Mouse (Mus musculus): ENCODE results near the gene Gm49322. TPM values are rescaled to one million over a fixed set of nuclear protein-coding genes. Genes with fewer than 3 reads are reported as not detected.

The Gm49322 gene
- polyA plus RNA-seq, 1 experiment from 2014 or later: 2.1 TPM

DNA sequence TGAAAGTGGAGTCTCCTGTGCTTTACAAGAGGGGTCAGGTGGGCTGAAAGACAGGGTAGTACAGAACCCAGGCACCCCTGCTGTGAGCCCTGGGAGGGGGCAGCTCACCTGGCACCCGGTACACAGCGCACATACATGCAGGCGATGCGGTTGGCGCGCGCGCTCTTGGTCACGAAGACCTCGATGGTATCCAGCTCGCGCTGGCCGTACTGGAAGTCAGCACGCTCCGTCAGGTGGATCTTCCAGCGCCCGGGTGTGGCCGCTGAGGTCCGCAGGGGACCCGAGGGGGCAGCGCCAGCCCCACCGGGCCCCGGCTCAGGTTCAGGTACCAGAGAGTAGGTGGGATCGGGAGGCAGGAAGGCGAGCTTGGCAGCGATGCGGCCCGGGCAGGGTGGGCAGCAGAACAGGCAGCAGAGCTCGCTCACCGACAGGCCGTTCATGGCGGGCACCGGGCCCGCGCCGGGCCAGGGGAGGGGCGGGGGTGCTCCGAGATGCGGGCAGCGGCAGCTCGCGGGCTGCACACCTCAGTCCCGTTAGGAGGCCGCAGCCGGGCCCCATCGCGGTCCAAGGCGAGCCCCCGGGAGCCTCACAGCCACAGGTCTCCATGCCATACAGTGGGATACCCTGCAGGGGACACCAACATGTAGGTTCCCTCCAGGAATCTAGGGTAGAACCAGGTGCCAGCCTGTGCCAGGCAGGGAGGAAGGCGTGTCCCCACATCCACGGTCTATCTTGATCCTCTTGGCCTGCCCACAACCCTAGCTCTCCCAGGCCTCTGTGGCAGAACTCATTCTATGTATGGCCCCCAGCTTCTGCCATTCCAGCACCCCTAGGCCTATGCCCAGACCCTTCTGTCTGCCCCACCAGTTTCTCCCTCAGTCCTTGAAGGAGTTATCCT, 19.2 kb upstream of the Gm49322 start:
- H3K36me3 ChIP-seq (ENCODE audit: control insufficient read depth, insufficient read depth, low read length): peaks cover 10% of the 10 kb centered on the region
- H3K4me3 ChIP-seq (ENCODE audit: low read depth, low read length): 0 out of 2 replicates have a peak overlapping the region, but pooled peaks have one; percentile 3
- H3K4me2 ChIP-seq (ENCODE audit: low read depth, severe bottlenecking): peak overlapping the region; percentile 7
- peaks cover 13% of the 10 kb centered on the region for H3K4me1 ChIP-seq (ENCODE audit: control insufficient read depth, insufficient read depth, low read length)
- no peaks in the 10 kb centered on the region for H3K27me3 ChIP-seq (ENCODE audit: control insufficient read depth, insufficient read depth, low read length)
- WGBS: 94% methylated on average over 45 of the region's 51 CpGs
- peak overlapping the region; percentile 68; the same call in 1 of the 2 replicates for H3K27ac ChIP-seq (replicated peaks; ENCODE audit: low read depth, low read length)
- DNase-seq (ENCODE audit: low spot score): no peak
- no peak for ATAC-seq (ENCODE audit: insufficient number of reproducible peaks, low FRiP score, low TSS enrichment, low read depth)
- H3K9me3 ChIP-seq (ENCODE audit: control insufficient read depth, low read length): no peaks in the 10 kb centered on the region
- no peak overlapping the region; the same call in 1 of the 2 replicates for H3K9ac ChIP-seq (ENCODE audit: low read length)

- Histone ChIP-seq H3K4me3 (ENCODE audit: low read depth, low read length) (no peak overlapping the region), H3K4me2 (ENCODE audit: low read depth, severe bottlenecking) (no peak overlapping the region), H3K4me1 (ENCODE audit: control insufficient read depth, insufficient read depth, low read length) (peaks cover 13% of the 10 kb centered on the region), H3K36me3 (ENCODE audit: control insufficient read depth, insufficient read depth, low read length) (peaks cover 10% of the 10 kb centered on the region), H3K9me3 (ENCODE audit: control insufficient read depth, low read length) (no peaks in the 10 kb centered on the region), H3K27ac (replicated peaks; ENCODE audit: low read depth, low read length) (peak overlapping the region; percentile 68; the same call in 1 of the 2 replicates), H3K9ac (ENCODE audit: low read length) (no peak overlapping the region), H3K27me3 (ENCODE audit: control insufficient read depth, insufficient read depth, low read length) (no peaks in the 10 kb centered on the region)
- 58% methylated on average over 3 of the region's 4 CpGs for WGBS
- ATAC-seq (ENCODE audit: insufficient number of reproducible peaks, low FRiP score, low TSS enrichment, low read depth) (no peak), DNase-seq (ENCODE audit: low spot score) (no peak)
Observed at GRCm38 (mm10) chr10:80587305-80587657, 18.5 kb upstream of the Gm49322 start.

- Histone ChIP-seq H3K36me3 (ENCODE audit: control insufficient read depth, insufficient read depth, low read length) (peaks cover 7% of the 10 kb centered on the region), H3K27me3 (ENCODE audit: control insufficient read depth, insufficient read depth, low read length) (no peaks in the 10 kb centered on the region), H3K9ac (ENCODE audit: low read length) (peak overlapping the region; percentile 82), H3K4me1 (ENCODE audit: control insufficient read depth, insufficient read depth, low read length) (peaks cover 13% of the 10 kb centered on the region), H3K4me2 (ENCODE audit: low read depth, severe bottlenecking) (peak overlapping the region; percentile 78), H3K9me3 (ENCODE audit: control insufficient read depth, low read length) (no peaks in the 10 kb centered on the region), H3K4me3 (ENCODE audit: low read depth, low read length) (peak overlapping the region; percentile 82), H3K27ac (replicated peaks; ENCODE audit: low read depth, low read length) (no peak overlapping the region)
- WGBS: 21% methylated on average over 12 of the region's 12 CpGs
- no peak for ATAC-seq (ENCODE audit: insufficient number of reproducible peaks, low FRiP score, low TSS enrichment, low read depth)
- no peak for DNase-seq (ENCODE audit: low spot score)
Observed at GRCm38 (mm10) chr10:80589127-80589878, 16.5 kb upstream of the Gm49322 start.

DNA sequence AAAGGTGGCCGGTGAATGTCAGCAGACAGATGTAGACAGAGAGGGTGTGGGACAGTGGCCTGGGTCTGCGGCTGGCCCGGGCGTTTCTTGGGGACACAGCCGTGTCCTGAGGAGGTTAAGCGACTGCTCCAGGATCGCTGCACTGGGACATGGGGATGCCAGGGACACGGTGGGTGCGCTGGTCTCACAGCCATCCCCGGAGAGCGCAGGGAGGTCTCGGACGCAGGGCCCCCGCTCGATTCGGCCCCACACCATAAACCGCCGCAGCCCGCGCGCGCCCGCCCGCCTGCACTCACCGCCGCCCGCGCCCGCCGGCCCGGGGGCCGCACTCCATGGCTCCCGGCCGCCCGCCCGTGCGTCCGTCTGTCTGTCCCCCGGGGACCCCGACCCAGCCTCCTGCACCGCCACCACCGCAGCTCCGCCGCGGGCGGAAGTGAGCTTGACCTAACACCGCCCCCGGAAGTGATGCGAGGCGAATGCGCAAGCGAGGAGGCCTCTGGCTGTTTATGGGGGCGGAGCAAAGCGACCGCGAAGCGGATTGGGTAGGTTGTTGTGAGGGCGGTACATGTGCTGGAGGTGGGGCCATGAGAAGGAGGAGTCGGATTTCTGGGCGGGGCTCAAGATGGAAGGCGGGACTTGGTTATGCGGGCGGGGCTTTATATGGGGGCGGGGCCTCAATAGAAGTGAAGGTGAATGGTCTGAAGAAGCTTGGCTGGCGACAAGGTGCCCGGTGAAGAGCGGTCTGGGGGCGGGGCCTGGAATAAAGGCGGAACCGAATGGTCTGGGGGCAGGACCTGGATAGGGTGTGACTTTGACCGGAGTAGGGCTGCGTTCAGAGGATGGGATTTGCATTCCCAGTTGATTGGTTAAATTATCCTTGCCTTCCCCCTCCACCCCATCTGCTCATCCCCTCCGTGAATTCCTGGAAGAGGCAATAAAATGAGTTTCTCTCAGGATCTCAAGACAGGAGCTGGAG, 15.7 kb upstream of the Gm49322 start, which contains the start of gene Abhd17a:
Gene Abhd17a, minus strand, starts transcription at position 463 of the 976 bp plus-strand sequence.
- under 1% methylated on average over 68 of the region's 73 CpGs for WGBS
- peak; percentile 93 for ATAC-seq (ENCODE audit: insufficient number of reproducible peaks, low FRiP score, low TSS enrichment, low read depth)
- peak; percentile 97 for DNase-seq (ENCODE audit: low spot score)

GRCm38 (mm10) chr10:80596318-80596717, 9.5 kb upstream of the Gm49322 start:
- Histone ChIP-seq H3K27ac (replicated peaks; ENCODE audit: low read depth, low read length) (no peak overlapping the region), H3K36me3 (ENCODE audit: control insufficient read depth, insufficient read depth, low read length) (no peaks in the 10 kb centered on the region), H3K9ac (ENCODE audit: low read length) (no peak overlapping the region), H3K4me2 (ENCODE audit: low read depth, severe bottlenecking) (no peak overlapping the region), H3K27me3 (ENCODE audit: control insufficient read depth, insufficient read depth, low read length) (no peaks in the 10 kb centered on the region), H3K4me1 (ENCODE audit: control insufficient read depth, insufficient read depth, low read length) (no peaks in the 10 kb centered on the region), H3K9me3 (ENCODE audit: control insufficient read depth, low read length) (no peaks in the 10 kb centered on the region), H3K4me3 (ENCODE audit: low read depth, low read length) (no peak overlapping the region)
- DNase-seq (ENCODE audit: low spot score) (no peak), ATAC-seq (ENCODE audit: insufficient number of reproducible peaks, low FRiP score, low TSS enrichment, low read depth) (no peak)
- 43% methylated on average over 4 of the region's 4 CpGs for WGBS

More for the DNA sequence above, 15.7 kb upstream of the Gm49322 start, which contains the start of gene Abhd17a:
- Histone ChIP-seq H3K4me3 (ENCODE audit: low read depth, low read length) (peak within 1 kb of the TSS; percentile 82), H3K27ac (replicated peaks; ENCODE audit: low read depth, low read length) (0 out of 2 replicates have a peak within 1 kb of the TSS, but pooled peaks have one; percentile 52), H3K4me2 (ENCODE audit: low read depth, severe bottlenecking) (peak within 1 kb of the TSS; percentile 78), H3K4me1 (ENCODE audit: control insufficient read depth, insufficient read depth, low read length) (peaks cover 10% of the 10 kb centered on the region), H3K9ac (ENCODE audit: low read length) (peak within 1 kb of the TSS; percentile 82), H3K27me3 (ENCODE audit: control insufficient read depth, insufficient read depth, low read length) (no peaks in the 10 kb centered on the region), H3K36me3 (ENCODE audit: control insufficient read depth, insufficient read depth, low read length) (peaks cover 7% of the 10 kb centered on the region), H3K9me3 (ENCODE audit: control insufficient read depth, low read length) (no peaks in the 10 kb centered on the region)

DNA sequence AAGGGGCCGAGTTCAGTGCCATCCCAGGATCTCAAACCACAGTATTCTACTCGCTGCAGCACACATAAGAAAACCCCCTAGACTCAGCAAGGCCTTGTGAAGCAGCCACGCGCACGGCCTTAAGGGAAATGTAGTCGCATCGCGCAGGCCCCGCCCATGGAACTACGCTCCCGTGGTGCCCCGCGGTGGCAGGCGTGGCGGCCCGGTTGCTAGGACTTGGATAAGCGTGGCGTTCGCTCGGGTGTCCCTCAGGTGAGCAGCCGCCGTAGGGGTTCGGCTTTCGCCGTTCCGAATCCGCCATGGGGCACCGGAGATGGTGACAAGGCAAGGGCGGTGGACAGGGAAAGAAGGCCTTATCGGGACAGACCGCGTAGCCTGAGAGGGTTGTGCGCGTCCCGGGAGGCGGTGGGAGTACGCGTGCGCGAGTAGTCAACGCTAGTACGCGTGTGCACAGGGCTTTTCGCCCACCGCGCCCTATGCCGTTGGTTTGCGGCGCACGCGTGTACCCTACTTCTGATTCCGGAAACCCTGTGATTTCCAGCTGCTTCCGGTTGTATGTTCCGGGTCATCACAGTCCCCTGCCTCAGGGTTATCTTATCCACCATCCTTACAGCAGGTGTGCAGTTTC, 3.0 kb upstream of the Gm49322 start, which contains the start of the genes Scamp4 and Adat3:
Gene Scamp4, plus strand, starts transcription at position 175 of the 628 bp plus-strand sequence.
Gene Adat3, plus strand, starts transcription at position 183 of the 628 bp plus-strand sequence.
- H3K27ac ChIP-seq (replicated peaks; ENCODE audit: low read depth, low read length): peak within 1 kb of the TSS; percentile 73
- WGBS: under 1% methylated on average over 54 of the region's 54 CpGs
- peak within 1 kb of the TSS; percentile 90 for H3K4me2 ChIP-seq (ENCODE audit: low read depth, severe bottlenecking)
- H3K27me3 ChIP-seq (ENCODE audit: control insufficient read depth, insufficient read depth, low read length): no peaks in the 10 kb centered on the region
- peaks cover 11% of the 10 kb centered on the region for H3K4me1 ChIP-seq (ENCODE audit: control insufficient read depth, insufficient read depth, low read length)
- H3K9me3 ChIP-seq (ENCODE audit: control insufficient read depth, low read length): no peaks in the 10 kb centered on the region
- H3K4me3 ChIP-seq (ENCODE audit: low read depth, low read length): peak within 1 kb of the TSS; percentile 71
- DNase-seq (ENCODE audit: low spot score) (peak; percentile 94), ATAC-seq (ENCODE audit: insufficient number of reproducible peaks, low FRiP score, low TSS enrichment, low read depth) (peak; percentile 91)
- peak within 1 kb of the TSS; percentile 53 for H3K9ac ChIP-seq (ENCODE audit: low read length)
- peaks cover 9% of the 10 kb centered on the region for H3K36me3 ChIP-seq (ENCODE audit: control insufficient read depth, insufficient read depth, low read length)

GRCm38 (mm10) chr10:80603364-80603763, 2.5 kb upstream of the Gm49322 start:
- Histone ChIP-seq H3K4me1 (ENCODE audit: control insufficient read depth, insufficient read depth, low read length) (peaks cover 11% of the 10 kb centered on the region), H3K27ac (replicated peaks; ENCODE audit: low read depth, low read length) (peak overlapping the region; percentile 73; the same call in 1 of the 2 replicates), H3K36me3 (ENCODE audit: control insufficient read depth, insufficient read depth, low read length) (peaks cover 11% of the 10 kb centered on the region), H3K9me3 (ENCODE audit: control insufficient read depth, low read length) (no peaks in the 10 kb centered on the region), H3K9ac (ENCODE audit: low read length) (peak overlapping the region; percentile 53), H3K4me3 (ENCODE audit: low read depth, low read length) (peak overlapping the region; percentile 71), H3K27me3 (ENCODE audit: control insufficient read depth, insufficient read depth, low read length) (no peaks in the 10 kb centered on the region), H3K4me2 (ENCODE audit: low read depth, severe bottlenecking) (peak overlapping the region; percentile 90)
- 34% methylated on average over 7 of the region's 7 CpGs for WGBS
- ATAC-seq (ENCODE audit: insufficient number of reproducible peaks, low FRiP score, low TSS enrichment, low read depth): 0 out of 2 replicates have a peak, but pooled peaks have one; percentile 0
- no peak for DNase-seq (ENCODE audit: low spot score)
